Mouse (Mus musculus): ENCODE data around the gene Xdh. TPM values are rescaled to one million over a fixed set of nuclear protein-coding genes. Genes with fewer than 3 reads are reported as not detected.

The Xdh gene
- total and polyA plus RNA-seq, 3 experiments = 2.0 to 14.5 TPM; not detected in 1

- no peaks in the 10 kb centered on the region for H3K27me3 ChIP-seq (ENCODE audit: control insufficient read depth in 1 of 2, insufficient read depth in 2 of 2, low read length in 2 of 2)
- no peak overlapping the region for H3K9ac ChIP-seq (ENCODE audit: control insufficient read depth, low read depth, low read length, poor library complexity, severe bottlenecking)
- no peaks in the 10 kb centered on the region for H3K9me3 ChIP-seq (replicated peaks; ENCODE audit: insufficient read depth, low read length)
- no peak overlapping the region for H3K4me3 ChIP-seq (ENCODE audit: control insufficient read depth in 1 of 2, insufficient read depth in 1 of 2, low read depth in 2 of 2, low read length in 2 of 2)
- peaks cover 9 to 19% of the 10 kb centered on the region in 2 experiments for H3K4me1 ChIP-seq (ENCODE audit: control insufficient read depth in 1 of 2, insufficient read depth in 2 of 2, low read length in 2 of 2)
- no peak overlapping the region for H3K27ac ChIP-seq (ENCODE audit: control insufficient read depth, low read depth, low read length)
- DNase-seq (ENCODE audit: low read depth, low spot score) = no peak
- no peaks in the 10 kb centered on the region for H3K79me2 ChIP-seq (ENCODE audit: control insufficient read depth, insufficient read depth, low read length, poor library complexity)
- peaks cover 0 to 18% of the 10 kb centered on the region in 2 experiments; a peak in 2 of 4 replicates for H3K36me3 ChIP-seq (ENCODE audit: control insufficient read depth in 1 of 2, insufficient read depth in 2 of 2, low read length in 2 of 2)
- no peak for TF ChIP-seq RAD21 (IDR thresholded peaks at IDR 0.05; ENCODE audit: low read depth, low read length)
- no peak for TF ChIP-seq ZKSCAN1 (IDR thresholded peaks at IDR 0.05; ENCODE audit: low read depth, low read length)
- TF ChIP-seq CTCF (IDR thresholded peaks at IDR 0.05 in 2 of 3, conservative IDR thresholded peaks at IDR 0.05 in 1 of 3; ENCODE audit: control insufficient read depth in 1 of 3, insufficient read depth in 1 of 3, low read depth in 2 of 3, low read length in 3 of 3, poor library complexity in 1 of 3, severe bottlenecking in 1 of 3) = no peak
- no peak for TF ChIP-seq GATA1 (IDR thresholded peaks at IDR 0.05; ENCODE audit: low read depth, low read length)
- no peak for TF ChIP-seq NELFE (IDR thresholded peaks at IDR 0.05; ENCODE audit: low read depth, low read length)
- TF ChIP-seq USF2 (IDR thresholded peaks at IDR 0.05; ENCODE audit: borderline replicate concordance in 1 of 2, insufficient read depth in 1 of 2, low read depth in 1 of 2, low read length in 2 of 2) = no peak
- no peak for TF ChIP-seq ZMIZ1 (IDR thresholded peaks at IDR 0.05; ENCODE audit: low read depth, low read length)
- TF ChIP-seq POLR2AphosphoS5 (IDR thresholded peaks at IDR 0.05; ENCODE audit: borderline replicate concordance, low read depth, low read length) = no peak
- no peak for TF ChIP-seq CHD2 (IDR thresholded peaks at IDR 0.05; ENCODE audit: low read length)
- TF ChIP-seq UBTF (IDR thresholded peaks at IDR 0.05; ENCODE audit: borderline replicate concordance, insufficient read depth, low read depth, low read length) = no peak
- no peak for TF ChIP-seq USF1 (IDR thresholded peaks at IDR 0.05; ENCODE audit: low read depth, low read length)
- TF ChIP-seq RCOR1 (IDR thresholded peaks at IDR 0.05; ENCODE audit: low read depth, low read length) = no peak
- no peak for TF ChIP-seq HCFC1 (IDR thresholded peaks at IDR 0.05; ENCODE audit: low read depth, low read length)
- TF ChIP-seq SIN3A (IDR thresholded peaks at IDR 0.05; ENCODE audit: low read length) = no peak
- no peak for TF ChIP-seq ETS1 (IDR thresholded peaks at IDR 0.05; ENCODE audit: low read depth, low read length)
- TF ChIP-seq KAT2A (conservative IDR thresholded peaks at IDR 0.05; ENCODE audit: low read depth, low read length) = no peak
- TF ChIP-seq MAZ (IDR thresholded peaks at IDR 0.05; ENCODE audit: low read depth, low read length) = no peak
- no peak for TF ChIP-seq GABPA (IDR thresholded peaks at IDR 0.05; ENCODE audit: low read depth, low read length)
- no peak for TF ChIP-seq SMC3 (IDR thresholded peaks at IDR 0.05; ENCODE audit: low read depth, low read length)
Measured at GRCm38 (mm10) chr17:73837244-73837643, 112.8 kb downstream of the Xdh start.

- Histone ChIP-seq H3K4me1 (ENCODE audit: control insufficient read depth in 1 of 2, insufficient read depth in 2 of 2, low read length in 2 of 2) (peaks cover 9 to 19% of the 10 kb centered on the region in 2 experiments), H3K27ac (ENCODE audit: control insufficient read depth, low read depth, low read length) (no peak overlapping the region), H3K79me2 (ENCODE audit: control insufficient read depth, insufficient read depth, low read length, poor library complexity) (no peaks in the 10 kb centered on the region), H3K36me3 (ENCODE audit: control insufficient read depth in 1 of 2, insufficient read depth in 2 of 2, low read length in 2 of 2) (peaks cover 0 to 18% of the 10 kb centered on the region in 2 experiments; a peak in 2 of 4 replicates), H3K4me3 (ENCODE audit: control insufficient read depth in 1 of 2, insufficient read depth in 1 of 2, low read depth in 2 of 2, low read length in 2 of 2) (no peak overlapping the region), H3K9ac (ENCODE audit: control insufficient read depth, low read depth, low read length, poor library complexity, severe bottlenecking) (no peak overlapping the region), H3K27me3 (ENCODE audit: control insufficient read depth in 1 of 2, insufficient read depth in 2 of 2, low read length in 2 of 2) (no peaks in the 10 kb centered on the region), H3K9me3 (replicated peaks; ENCODE audit: insufficient read depth, low read length) (no peaks in the 10 kb centered on the region)
- no peak for DNase-seq (ENCODE audit: low read depth, low spot score)
- TF ChIP-seq POLR2A (IDR thresholded peaks at IDR 0.05; ENCODE audit: control insufficient read depth in 1 of 2, insufficient read depth in 1 of 2, low read depth in 1 of 2, low read length in 2 of 2, poor library complexity in 1 of 2) (no peak), MAX (IDR thresholded peaks at IDR 0.05; ENCODE audit: low read length) (no peak), HCFC1 (IDR thresholded peaks at IDR 0.05; ENCODE audit: low read depth, low read length) (no peak), TBP (IDR thresholded peaks at IDR 0.05; ENCODE audit: low read depth, low read length) (no peak), MEF2A (IDR thresholded peaks at IDR 0.05; ENCODE audit: extremely low read depth, insufficient replicate concordance, low read depth, low read length, poor library complexity, severe bottlenecking) (no peak), POLR2AphosphoS5 (IDR thresholded peaks at IDR 0.05; ENCODE audit: borderline replicate concordance, low read depth, low read length) (no peak), ZNF384 (IDR thresholded peaks at IDR 0.05; ENCODE audit: low read depth, low read length) (no peak), MAZ (IDR thresholded peaks at IDR 0.05; ENCODE audit: low read depth, low read length) (no peak), ZKSCAN1 (IDR thresholded peaks at IDR 0.05; ENCODE audit: low read depth, low read length) (no peak), ETS1 (IDR thresholded peaks at IDR 0.05; ENCODE audit: low read depth, low read length) (no peak), E2F4 (IDR thresholded peaks at IDR 0.05; ENCODE audit: borderline replicate concordance, low read depth, low read length) (no peak), MYB (IDR thresholded peaks at IDR 0.05; ENCODE audit: low read depth, low read length) (no peak), CHD1 (IDR thresholded peaks at IDR 0.05; ENCODE audit: low read depth, low read length) (no peak), MXI1 (IDR thresholded peaks at IDR 0.05; ENCODE audit: low read depth, low read length) (no peak)
Measured at GRCm38 (mm10) chr17:73836601-73837000, 113.4 kb downstream of the Xdh start.
